Mouse (Mus musculus) lung, adult 10 weeks (tissue): ENCODE data around the gene Pop4. TPM values are rescaled to one million over a fixed set of nuclear protein-coding genes. Genes with fewer than 3 reads are reported as not detected.

ENCODE experiments used
- polyA plus RNA-seq: library from polyadenylated mRNA; stranded (reverse); fragments of 350-450 nt; fragmentation: Illumina TruSeq; extraction: RNeasy Lipid Tissue Mini Kit (QIAGEN cat#74804); gene quantifications from one replicate; pipeline ENCODE4 v1.2.3, GENCODE M21; 2014; ENCODE audit warnings: low read depth, low replicate concordance; ENCODE audit not compliant: insufficient read depth

The Pop4 gene
- 12.3 TPM for polyA plus RNA-seq

DNA sequence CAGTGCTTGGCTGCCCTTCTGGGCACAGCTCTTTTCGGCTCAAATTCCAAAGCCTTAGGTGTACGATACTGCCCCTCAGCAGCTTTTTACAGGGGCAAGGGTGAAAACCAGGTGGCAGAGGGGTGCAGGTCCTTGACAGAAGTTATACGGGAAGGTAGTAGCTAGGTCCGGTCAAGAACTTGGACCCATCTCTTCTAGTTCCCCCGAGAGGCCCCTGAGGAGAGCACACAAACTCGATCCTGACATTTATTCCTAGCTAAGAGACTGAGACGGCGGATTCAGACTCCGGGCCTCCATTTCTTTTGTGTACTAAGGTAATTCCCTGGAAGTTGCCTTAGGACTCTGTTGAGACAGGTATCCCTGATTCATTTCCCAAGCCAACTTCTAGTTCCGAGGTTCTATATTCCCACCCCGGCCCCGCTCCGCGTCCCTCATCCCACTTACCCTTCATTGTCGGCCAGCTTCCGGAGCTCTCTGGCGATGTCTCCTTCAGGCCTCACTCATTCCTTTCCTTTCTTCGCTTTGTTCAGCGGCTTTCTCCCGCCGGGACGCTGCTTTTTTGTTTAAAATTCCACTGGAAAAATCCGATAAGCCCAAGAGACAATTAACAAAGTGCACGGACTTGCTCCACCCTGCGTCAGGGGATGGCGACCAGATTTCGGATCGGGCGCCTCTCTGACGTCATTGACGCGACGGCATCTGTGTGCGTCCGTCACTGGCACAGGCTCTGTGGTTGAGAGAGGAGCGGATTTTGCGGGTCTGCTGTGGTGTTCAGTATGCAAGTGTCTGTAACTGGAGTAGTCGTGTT is at the start of gene Pop4:
TSS of gene Pop4 (minus strand) at position 721 of the 808 bp plus-strand sequence.

DNA sequence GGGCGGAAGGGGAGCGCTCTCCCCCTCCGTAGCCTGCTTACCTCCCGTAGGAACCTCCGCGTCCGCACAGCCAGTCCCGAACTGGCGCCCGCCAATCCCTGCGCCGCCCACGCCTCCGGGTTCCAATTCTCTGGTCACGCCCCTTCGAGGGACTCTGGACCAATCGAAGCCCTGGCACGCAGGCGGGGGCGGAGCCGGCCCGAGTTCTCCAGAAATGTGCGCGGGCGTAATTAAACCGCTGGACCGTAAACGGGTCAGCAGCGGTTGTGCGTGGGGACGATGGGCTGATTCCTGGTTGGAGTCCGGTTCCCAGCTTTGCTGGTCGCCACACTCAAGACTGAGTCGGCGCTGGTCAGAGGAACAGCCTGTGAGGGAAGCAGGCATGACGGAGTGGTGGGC is 43.3 kb downstream of the Pop4 start, which contains the start of gene Plekhf1:
TSS of gene Plekhf1 (minus strand) at position 117 of the 399 bp plus-strand sequence.

Other genes starting within 250 kb of the Pop4 start
- gene Uri1, start 247.9 kb downstream of the Pop4 start, polyA plus RNA-seq: 21.3 TPM
- gene Ccne1, start 163.9 kb downstream of the Pop4 start, polyA plus RNA-seq: 0.97 TPM
- gene 1600014C10Rik, start 88.2 kb downstream of the Pop4 start, polyA plus RNA-seq: 15.9 TPM
- 2.4 TPM for gene Plekhf1, start 43.4 kb downstream of the Pop4 start, polyA plus RNA-seq